ENCODE assay signal across 16 mouse cellular contexts in genomic region chr8:86059130-86059529, GRCm38 (mm10).
A peak's percentile ranks its signal among the peaks of the same experiment; 100 is the strongest.
DNase-seq lines count a peak whose midpoint lies in the region; TF ChIP-seq lines count a peak whose summit lies in the region.
"Had no signal": no experiment of that assay in that cellular context is flagged by ENCODE, and none has a peak within 500 bp of the region (broad histone marks: within the 10 kb centered on the region; RNA-seq: fewer than 3 reads in every experiment).

No protein-coding gene starts in this region.

- no peaks in the 10 kb centered on the region; the same call in 1 of the 2 replicates for H3K36me3 ChIP-seq in splenic B cell, adult 2 months (ENCODE audit: control insufficient read depth, insufficient read depth, low read length, poor library complexity, severe bottlenecking)

- TF ChIP-seq POLR2A in brain, embryonic 14.5 days (IDR thresholded peaks at IDR 0.05; ENCODE audit: borderline replicate concordance, extremely low read depth, insufficient read depth, insufficient read length, poor library complexity, severe bottlenecking), result no peak

- DNase-seq in kidney, postnatal 10 days, result peak; percentile 15
- no peak for DNase-seq in kidney, adult 11 months
- peak; percentile 50 for DNase-seq in 416B (ENCODE audit: low read depth)
- DNase-seq in brain, embryonic 14.5 days (ENCODE audit: low read depth), result peak; percentile 26
- DNase-seq in splenic B cell, adult 2 months (ENCODE audit: low read depth, low spot score), result peak; percentile 9
- DNase-seq in ovary, postnatal 10 days (ENCODE audit: low spot score), result no peak
- no peak for DNase-seq in ovary, adult 18-20 months (ENCODE audit: low spot score)
- no peak for DNase-seq in c-Kit-positive CD71-positive TER-119-positive erythroid progenitor cells, embryonic 14.5 days (ENCODE audit: low spot score)
- DNase-seq: adrenal gland, postnatal 25 days; cerebellum, postnatal 36 days; gastrocnemius, postnatal 25 days; heart, postnatal 14 days; kidney, adult 2 months; liver; retina, postnatal 1 day had no signal

- TF ChIP-seq CTCF in brain, embryonic 14.5 days (IDR thresholded peaks at IDR 0.05; ENCODE audit: borderline replicate concordance, extremely low read depth, insufficient read depth, insufficient read length), result no peak

- H3K27me3 ChIP-seq in splenic B cell, adult 2 months (ENCODE audit: control insufficient read depth, insufficient read depth, low read length, poor library complexity, severe bottlenecking), result no peaks in the 10 kb centered on the region
- H3K27me3 ChIP-seq: embryonic facial prominence, embryonic 12.5 days had no signal

Comparison
In these comparisons a context has a peak if more than half of its experiments do, and no peak if none do; other contexts are left out.
1. DNase-seq: peak in kidney, postnatal 10 days (single experiment), 416B (single experiment), brain, embryonic 14.5 days (single experiment) and splenic B cell, adult 2 months (single experiment); none in kidney, adult 11 months (single experiment), ovary, postnatal 10 days (single experiment), ovary, adult 18-20 months (single experiment) and c-Kit-positive CD71-positive TER-119-positive erythroid progenitor cells, embryonic 14.5 days (single experiment).